Mouse (Mus musculus) activated CD4-positive, CD25-positive, alpha-beta regulatory T cell, adult 9 weeks (primary cell): ENCODE results near the gene Gsta2. TPM values are rescaled to one million over a fixed set of nuclear protein-coding genes. Genes with fewer than 3 reads are reported as not detected.

Source experiments
- polyA plus RNA-seq: library from polyadenylated mRNA; unstranded; fragments of 100-300 nt; shearing (Covaris generic); gene quantifications from one replicate; pipeline ENCODE4 v1.2.1, GENCODE M21; 2017

Gene Gsta2
- not detected for polyA plus RNA-seq

DNA sequence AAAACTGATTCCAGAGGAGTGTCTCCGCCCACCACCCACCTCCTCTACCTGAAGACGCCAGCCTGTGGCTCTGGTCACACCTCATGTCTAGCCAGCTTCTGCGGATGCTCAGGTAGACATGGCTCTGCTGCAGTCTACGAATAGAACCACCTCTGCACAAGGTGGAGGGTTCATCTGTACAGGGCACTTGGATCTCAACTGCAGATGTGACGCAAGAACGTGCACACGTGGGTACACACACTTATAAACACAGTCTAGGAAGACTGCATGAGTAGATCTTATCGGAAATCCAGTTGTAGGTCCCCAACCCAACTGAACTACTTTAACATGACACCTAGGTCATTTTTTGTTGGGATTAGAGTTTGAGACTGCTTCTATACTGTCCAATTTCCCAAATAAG is at the start of gene Gsta2:
Gene Gsta2 (minus strand): TSS at position 178 of the 400 bp plus-strand sequence.

DNA sequence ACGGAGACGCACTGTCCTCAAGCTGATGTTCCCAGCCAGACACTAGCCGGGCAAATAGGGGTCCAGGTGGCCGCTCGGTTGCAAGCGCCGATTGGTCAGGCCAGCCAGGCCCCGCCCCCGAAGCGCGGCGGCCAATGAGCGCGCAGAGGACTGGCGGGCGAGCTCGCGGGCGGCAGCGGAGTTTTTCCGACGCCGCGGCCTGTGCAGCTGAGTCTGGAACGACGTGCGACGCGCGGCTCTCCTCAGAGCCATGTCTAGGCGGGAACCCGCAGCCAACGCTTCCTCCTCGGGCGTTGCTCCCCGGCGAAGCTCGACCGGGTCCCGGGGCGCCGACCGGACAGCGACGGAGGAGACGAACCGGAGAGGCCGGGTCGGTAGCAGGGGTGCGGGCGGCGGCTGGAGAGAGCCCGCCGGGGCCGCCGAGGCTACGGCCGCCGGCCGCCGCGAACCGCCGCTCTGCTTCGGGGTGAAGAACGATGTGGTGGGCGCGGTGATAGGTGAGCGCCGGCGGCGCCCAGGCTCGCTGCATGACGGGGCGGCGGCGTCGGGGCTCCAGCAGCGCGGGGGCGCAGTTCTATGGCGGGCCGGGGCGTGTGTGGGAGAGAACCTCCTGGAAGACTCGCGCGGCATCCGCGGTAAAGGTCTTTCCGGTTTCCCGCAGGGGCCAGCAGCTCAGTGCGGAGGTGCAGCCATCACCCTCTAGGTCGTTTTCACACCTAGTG is 40.2 kb upstream of the Gsta2 start, which contains the start of gene Ddx43:
Gene Ddx43 (plus strand): TSS at position 148 of the 722 bp plus-strand sequence.

DNA sequence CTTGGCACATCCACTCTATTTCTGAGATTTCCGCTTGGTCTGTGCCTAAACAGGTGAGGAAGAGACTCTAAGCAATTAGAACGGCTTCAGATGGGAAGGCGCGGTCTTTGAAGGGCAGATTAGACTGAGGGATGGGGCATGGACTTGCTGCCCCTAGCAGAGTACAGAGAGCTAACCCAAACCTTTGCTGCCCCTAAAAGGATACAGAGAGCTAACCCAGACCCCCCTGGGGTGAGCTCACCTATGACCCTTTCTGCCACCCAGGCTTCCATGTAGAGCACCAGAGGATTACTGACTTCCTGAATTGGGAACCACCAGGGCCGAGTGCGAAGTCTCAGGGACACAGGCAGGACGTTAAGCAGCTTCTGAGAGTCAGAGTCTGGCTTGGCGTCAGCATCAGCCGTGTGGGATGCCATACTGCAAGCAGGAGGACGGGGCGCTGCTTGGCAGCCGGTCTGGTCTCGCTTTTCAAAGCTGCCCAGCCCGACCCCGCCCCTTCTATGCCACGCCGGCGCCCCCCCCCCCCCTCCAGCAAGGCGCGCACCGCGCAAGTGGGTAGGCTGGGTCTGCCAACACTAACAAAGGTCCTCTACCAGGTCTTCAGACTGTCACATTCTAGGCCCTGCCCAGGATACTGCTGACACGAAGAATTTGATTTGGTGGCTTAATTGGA is 22.7 kb upstream of the Gsta2 start, which contains the start of gene Ooep:
Gene Ooep (minus strand): TSS at position 613 of the 673 bp plus-strand sequence.

DNA sequence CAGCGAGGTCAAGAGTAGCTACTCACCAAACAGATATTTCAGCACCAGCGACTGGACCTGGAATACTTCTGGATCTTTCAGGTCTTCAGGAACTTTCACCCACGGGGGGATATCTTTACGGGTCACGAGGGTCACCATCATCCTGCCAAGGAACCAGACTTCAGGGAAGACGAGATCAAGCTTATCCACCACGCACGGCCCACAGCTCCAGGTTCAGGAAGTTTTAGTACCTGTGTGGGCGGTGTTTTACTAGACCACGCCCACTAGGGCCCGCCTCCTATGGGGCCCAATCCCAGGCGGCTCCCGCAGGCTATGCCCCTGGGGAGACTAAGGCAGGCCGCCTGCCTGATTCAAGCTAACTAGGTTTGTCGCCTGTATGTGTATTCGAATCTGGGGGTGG is 12.4 kb upstream of the Gsta2 start, which contains the start of gene Dppa5a:
Gene Dppa5a (minus strand): TSS at position 219 of the 400 bp plus-strand sequence.

DNA sequence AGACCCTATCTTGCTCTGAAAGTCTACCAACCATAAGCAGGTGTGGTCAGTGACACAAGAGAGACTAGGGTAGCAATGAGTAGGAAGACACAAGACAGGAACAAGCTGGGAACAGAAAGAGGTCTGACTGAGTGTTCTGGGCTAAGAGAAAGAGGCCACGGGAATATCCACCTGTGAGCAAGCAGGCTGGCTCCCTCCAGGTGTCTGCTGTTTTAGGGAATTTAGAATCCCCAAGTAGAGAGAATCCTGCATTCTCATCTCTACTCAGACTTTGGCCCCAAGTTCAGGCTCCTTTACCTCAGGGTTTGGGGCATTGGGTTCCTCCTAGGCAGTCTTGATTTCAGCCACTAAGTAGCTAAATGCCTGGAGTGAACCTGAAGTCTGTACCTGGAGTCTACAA is 28.3 kb downstream of the Gsta2 start, which contains the start of gene Omt2b:
Gene Omt2b (plus strand): TSS at position 301 of the 400 bp plus-strand sequence.

DNA sequence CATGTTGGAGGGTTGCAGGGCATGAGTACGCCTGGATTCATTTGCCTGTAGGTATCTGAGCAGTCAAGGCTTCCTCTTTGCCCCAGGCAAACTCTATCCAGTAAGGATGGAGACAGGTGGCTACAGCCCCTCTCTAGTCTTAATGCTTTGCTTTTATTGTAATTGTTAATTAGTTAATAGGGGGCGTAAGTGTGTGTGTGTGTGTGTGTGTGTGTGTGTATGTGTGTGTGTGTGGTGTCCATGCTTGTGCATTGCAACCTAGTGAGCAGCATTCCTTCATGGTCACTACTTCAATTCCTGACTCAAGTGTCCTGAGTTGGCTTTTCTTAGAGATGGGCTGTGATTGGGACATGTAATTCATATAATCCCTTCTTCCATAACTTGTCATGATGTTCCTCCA is 40.9 kb downstream of the Gsta2 start, which contains the start of gene Omt2a:
Gene Omt2a (minus strand): TSS at position 101 of the 400 bp plus-strand sequence.

DNA sequence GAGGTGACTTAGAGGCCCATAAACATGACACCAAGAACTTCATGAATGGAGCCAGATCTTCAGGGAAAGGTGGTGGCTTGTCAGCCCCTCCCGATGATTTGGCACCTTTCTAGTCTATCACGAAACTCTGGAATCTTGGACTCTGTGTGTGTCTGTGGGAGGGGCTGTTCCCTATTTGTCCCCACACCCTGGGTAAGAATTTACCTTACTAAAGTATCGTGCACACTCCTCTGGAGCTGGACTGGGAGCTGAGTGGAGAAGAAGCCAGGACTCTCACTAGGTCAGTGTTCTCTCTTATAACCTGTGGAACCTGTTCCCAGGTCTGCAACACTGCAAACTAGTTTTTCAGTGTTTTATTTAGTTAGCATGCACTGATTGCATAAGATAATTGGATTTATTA is 65.9 kb downstream of the Gsta2 start, which contains the start of gene Gm10639:
Gene Gm10639 (plus strand): TSS at position 201 of the 400 bp plus-strand sequence.

Other genes starting within 250 kb of the Gsta2 start
- 21.0 TPM for gene Fbxo9, start 246.7 kb downstream of the Gsta2 start, polyA plus RNA-seq
- 13.8 TPM for gene Ick, start 246.6 kb downstream of the Gsta2 start, polyA plus RNA-seq
- 49.1 TPM for gene Gsta4, start 173.0 kb downstream of the Gsta2 start, polyA plus RNA-seq
- not detected for gene Gsta1, start 125.1 kb downstream of the Gsta2 start, polyA plus RNA-seq
- gene Gm3776, start 98.7 kb downstream of the Gsta2 start, polyA plus RNA-seq = not detected
- gene Gm10639, start 65.9 kb downstream of the Gsta2 start, polyA plus RNA-seq = not detected
- not detected for gene Omt2a, start 41.0 kb downstream of the Gsta2 start, polyA plus RNA-seq
- not detected for gene Omt2b, start 28.2 kb downstream of the Gsta2 start, polyA plus RNA-seq
- not detected for gene Dppa5a, start 12.4 kb upstream of the Gsta2 start, polyA plus RNA-seq
- gene Ooep, start 22.9 kb upstream of the Gsta2 start, polyA plus RNA-seq = not detected
- 3.7 TPM for gene Ddx43, start 40.0 kb upstream of the Gsta2 start, polyA plus RNA-seq
- 1.8 TPM for gene Cgas, start 87.4 kb upstream of the Gsta2 start, polyA plus RNA-seq
- 11.0 TPM for gene Mto1, start 92.4 kb upstream of the Gsta2 start, polyA plus RNA-seq
- not detected for gene Gm17324, start 93.0 kb upstream of the Gsta2 start, polyA plus RNA-seq
- 5,400 TPM for gene Eef1a1, start 133.4 kb upstream of the Gsta2 start, polyA plus RNA-seq
- 18.4 TPM for gene Slc17a5, start 232.3 kb upstream of the Gsta2 start, polyA plus RNA-seq